8 mouse cellular contexts compared by ENCODE assay signal in the genomic region with DNA sequence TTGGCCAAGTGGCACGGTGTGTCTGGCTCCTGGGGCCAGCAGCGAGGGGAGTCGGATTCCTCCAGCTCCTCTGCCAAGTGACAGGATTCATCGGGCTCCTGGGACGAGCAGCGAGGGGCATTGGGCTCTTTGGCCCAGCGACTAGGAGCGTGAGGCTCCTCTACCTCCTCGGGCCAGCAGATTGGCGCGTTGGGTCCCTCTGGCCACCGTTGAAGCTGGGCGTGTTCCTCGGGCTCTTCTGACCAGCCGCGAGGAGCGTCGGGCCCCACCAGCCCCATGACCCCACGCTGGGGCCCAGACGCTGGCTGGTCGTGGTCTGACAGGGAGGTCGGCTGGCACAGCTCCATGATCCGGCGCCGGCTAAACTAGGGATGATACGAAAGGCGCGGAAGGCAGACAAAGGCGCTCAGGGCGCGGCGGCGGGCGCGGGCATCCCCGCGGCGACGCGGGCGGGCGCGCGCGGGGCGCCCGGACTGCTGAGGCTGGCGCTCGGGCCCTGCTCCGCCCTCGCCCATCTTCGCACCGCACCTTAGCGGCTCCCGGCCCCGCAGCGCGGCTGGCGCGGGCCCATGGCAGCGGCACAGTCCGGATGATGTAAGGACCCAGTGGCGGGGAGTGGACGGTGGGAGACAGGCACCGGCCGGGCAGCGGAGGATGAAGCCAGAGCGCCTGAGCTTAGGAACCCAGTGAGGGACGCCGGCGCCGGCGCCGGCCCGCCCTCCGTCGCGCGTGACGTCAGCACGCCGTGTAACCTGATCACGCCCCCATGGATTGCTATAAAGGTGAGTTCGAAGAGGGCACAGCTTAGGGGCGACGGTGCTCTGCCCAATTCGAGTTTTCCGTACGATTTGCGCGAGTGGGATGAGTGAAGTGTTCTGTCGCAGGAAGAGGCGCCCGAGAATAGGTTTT. TPM values are rescaled to one million over a fixed set of nuclear protein-coding genes. Genes with fewer than 3 reads are reported as not detected.
DNase-seq lines count a peak whose midpoint lies in the region; ATAC-seq and TF ChIP-seq lines count a peak whose summit lies in the region.

TSS of gene Rab11fip3 (minus strand) at position 725 of the 909 bp plus-strand sequence.

- peaks cover 9% of the 10 kb centered on the region for H3K4me1 ChIP-seq in cortical plate, adult 2 months (ENCODE audit: control insufficient read depth, insufficient read depth, low read length)
- peaks cover 40% of the 10 kb centered on the region for H3K4me1 ChIP-seq in hindbrain, postnatal 0 days (ENCODE audit: insufficient read depth, low read length)

- peak; percentile 84 to 96 for DNase-seq in adrenal gland, adult (ENCODE audit: inconsistent age in 2 of 2, low spot score in 1 of 2)
- peak; percentile 60 to 63 for DNase-seq in gastrocnemius, adult 8-10 months (ENCODE audit: low spot score in 2 of 2)
- peak; percentile 96 for DNase-seq in hindbrain, postnatal 0 days (ENCODE audit: low spot score)
- DNase-seq in left cerebral cortex, adult 18-20 months (ENCODE audit: low spot score in 2 of 2), result peak; percentile 80 to 85
- DNase-seq in right cerebral cortex, adult 18-20 months, result peak; percentile 85
- peak; percentile 79 for DNase-seq in urinary bladder, postnatal 14 days (ENCODE audit: low spot score)

- TF ChIP-seq CTCF in cortical plate, adult 2 months (IDR thresholded peaks at IDR 0.05; ENCODE audit: extremely low read depth, insufficient read depth, low read length), result no peak
- TF ChIP-seq CTCF in hindbrain, postnatal 0 days (IDR thresholded peaks at IDR 0.05; ENCODE audit: low read depth), result no peak

- peak within 1 kb of the TSS; percentile 92 for H3K9ac ChIP-seq in hindbrain, postnatal 0 days (replicated peaks; ENCODE audit: low read length)

- no peaks in the 10 kb centered on the region for H3K9me3 ChIP-seq in hindbrain, postnatal 0 days (ENCODE audit: low read length)

- ATAC-seq in hindbrain, postnatal 0 days, result peak; percentile 95

- peak within 1 kb of the TSS; percentile 99 for H3K4me2 ChIP-seq in hindbrain, postnatal 0 days (ENCODE audit: low read depth, low read length)

- 1% methylated on average over 84 of the region's 94 CpGs for WGBS in hindbrain, postnatal 0 days
- WGBS in macrophage (ENCODE audit: missing documents), result under 1% methylated on average over 94 of the region's 94 CpGs

- TF ChIP-seq POLR2A in cortical plate, adult 2 months (IDR thresholded peaks at IDR 0.05; ENCODE audit: extremely low read depth, insufficient read depth, low read length), result peak; percentile 98

- peak within 1 kb of the TSS; percentile 39 for H3K4me3 ChIP-seq in cortical plate, adult 2 months (ENCODE audit: insufficient read depth, low read length)
- peak within 1 kb of the TSS; percentile 88 for H3K4me3 ChIP-seq in hindbrain, postnatal 0 days (ENCODE audit: low read length)
- H3K4me3 ChIP-seq in macrophage (ENCODE audit: inconsistent target), result peak within 1 kb of the TSS; percentile 39

- H3K36me3 ChIP-seq in hindbrain, postnatal 0 days (ENCODE audit: insufficient read depth, low read length), result peaks cover 4% of the 10 kb centered on the region; the same call in 1 of the 2 replicates
- no peaks in the 10 kb centered on the region for H3K36me3 ChIP-seq in macrophage (ENCODE audit: inconsistent target)

- H3K27me3 ChIP-seq in hindbrain, postnatal 0 days (ENCODE audit: insufficient read depth, low read length), result no peaks in the 10 kb centered on the region

- peak within 1 kb of the TSS; percentile 66 for H3K27ac ChIP-seq in cortical plate, adult 2 months (ENCODE audit: insufficient read depth, low read length)
- H3K27ac ChIP-seq in hindbrain, postnatal 0 days, result peak within 1 kb of the TSS; percentile 93
- no peak within 1 kb of the TSS for H3K27ac ChIP-seq in macrophage

- H3K79me2 ChIP-seq in macrophage (ENCODE audit: inconsistent target), result no peaks in the 10 kb centered on the region

RNA-seq across cellular contexts. Expression of gene Rab11fip3, which starts in this region (rescaled TPM):
- polyA plus RNA-seq in cortical plate, adult 2 months (2012; rRNA removed), result 88.5 and 94.2 TPM in 2 replicates
- total RNA-seq in gastrocnemius, adult 8-10 months (2022), result 10 to 100 TPM; 71.4 to 85.9 (median 78.5) TPM
- 34.7 and 41.9 TPM in 2 replicates for total RNA-seq in hindbrain, postnatal 0 days (2014; rRNA removed)
- 16.6 and 17.9 TPM in 2 replicates for polyA plus RNA-seq in hindbrain, postnatal 0 days (2015; fragmentation: Nextera tagmentation; extraction: Ambion mirVana)
- total RNA-seq in left cerebral cortex, adult 18-20 months (2021), result 10 to 100 TPM; 97.8 to 98.4 TPM
- 10 to 100 TPM in 25 of 26 experiments, 1 to 10 TPM in 1; 7.4 to 53.6 (median 31.6) TPM for total RNA-seq in macrophage (2018; cell fraction: chromatin; rRNA removed)
- 1 to 10 TPM; 2.7 to 8.7 (median 5.5) TPM for total RNA-seq in macrophage (2018; cell fraction: cytosol; rRNA removed)
- total RNA-seq in macrophage (2018; cell fraction: nucleus; rRNA removed), result 10 to 100 TPM in 20 of 26 experiments, 1 to 10 TPM in 6; 5.8 to 36.8 (median 15.2) TPM
- polyA plus RNA-seq in macrophage (2018), result 5.3 to 7.6 TPM (median 6.3 TPM) in 3 replicates
